Comparison of ENCODE assay signal across 15 mouse cellular contexts in genomic region chr5:117889571-117889970, GRCm38 (mm10).
DNase-seq lines count a peak whose midpoint lies in the region; ATAC-seq and TF ChIP-seq lines count a peak whose summit lies in the region.
"Had no signal": no experiment of that assay in that cellular context is flagged by ENCODE, and none has a peak within 500 bp of the region (broad histone marks: within the 10 kb centered on the region; RNA-seq: fewer than 3 reads in every experiment).

No protein-coding gene starts in this region.

- H3K4me3 ChIP-seq in G1E (ENCODE audit: low read depth, low read length) = peak overlapping the region; percentile 0; the same call in 1 of the 2 replicates
- H3K4me3 ChIP-seq: embryonic facial prominence, embryonic 13.5 days; limb, embryonic 10.5 days; neural tube, embryonic 13.5 days had no signal

- intact Hi-C loops in heart, postnatal 14 days (cut with DNase I) = no loop called here

- H3K27me3 ChIP-seq in G1E (ENCODE audit: insufficient read depth, low read length) = no peaks in the 10 kb centered on the region
- H3K27me3 ChIP-seq: embryonic facial prominence, embryonic 13.5 days; neural tube, embryonic 13.5 days had no signal

- no peak for ATAC-seq in G1E (ENCODE audit: extremely low read depth, insufficient number of reproducible peaks, low FRiP score, poor library complexity, severe bottlenecking)
- ATAC-seq: forebrain, postnatal 0 days; liver, postnatal 0 days; Patski had no signal

- H3K4me1 ChIP-seq in G1E (ENCODE audit: insufficient read depth, low read depth, low read length) = no peaks in the 10 kb centered on the region
- H3K4me1 ChIP-seq: limb, embryonic 10.5 days; neural tube, embryonic 13.5 days had no signal

- DNase-seq in heart, postnatal 4 days = peak; percentile 20
- no peak for DNase-seq in heart, postnatal 14 days
- no peak for DNase-seq in G1E (ENCODE audit: low spot score)
- DNase-seq in adrenal gland, postnatal 25 days = peak; percentile 56
- DNase-seq in cerebellum, postnatal 14 days = peak; percentile 98 to 99
- DNase-seq in thymus, adult 18-20 months = no peak
- no peak for DNase-seq in spleen, postnatal 10 days (ENCODE audit: low spot score in 2 of 2)
- no peak for DNase-seq in lung, postnatal 25 days (ENCODE audit: low spot score)
- DNase-seq: forebrain, postnatal 0 days; liver, postnatal 0 days; right cerebral cortex, postnatal 25 days had no signal

- no peaks in the 10 kb centered on the region for H3K36me3 ChIP-seq in G1E (replicated peaks)
- H3K36me3 ChIP-seq: embryonic facial prominence, embryonic 13.5 days; limb, embryonic 10.5 days; neural tube, embryonic 13.5 days had no signal

- peaks cover 89% of the 10 kb centered on the region for H3K9me3 ChIP-seq in G1E (replicated peaks)
- H3K9me3 ChIP-seq: embryonic facial prominence, embryonic 13.5 days; limb, embryonic 10.5 days; neural tube, embryonic 13.5 days had no signal

- TF ChIP-seq CTCF in G1E (IDR thresholded peaks at IDR 0.05; ENCODE audit: low read depth, low read length) = no peak

Comparison
In these comparisons a context has a peak if more than half of its experiments do, and no peak if none do; other contexts are left out.
1. DNase-seq: peak in heart, postnatal 4 days (single experiment), adrenal gland, postnatal 25 days (single experiment) and cerebellum, postnatal 14 days (2 of 2); none in heart, postnatal 14 days (0 of 2), G1E (single experiment), thymus, adult 18-20 months (0 of 2), spleen, postnatal 10 days (0 of 2) and lung, postnatal 25 days (single experiment).